Mouse (Mus musculus): ENCODE measurements at regions not wholly inside any gene's neighbourhood (a gene's known extent, or its start where the extent isn't known, plus 50 kb on each side); places are given as distances from the start of the nearest gene placed in this dataset.

GRCm38 (mm10) chr8:127909580-127909979 lies 448.8 kb upstream of the Nrp1 start:
- DNase-seq = no peak

- peak; percentile 95 for DNase-seq
Measured at GRCm38 (mm10) chr8:127914086-127914485, 444.3 kb upstream of the Nrp1 start.

- no peak for DNase-seq
Measured at GRCm38 (mm10) chr8:127914914-127915313, 443.5 kb upstream of the Nrp1 start.

GRCm38 (mm10) chr8:127915591-127916028 lies 442.8 kb upstream of the Nrp1 start:
- no peak for DNase-seq

- DNase-seq = no peak
Measured at GRCm38 (mm10) chr8:127921925-127922324, 436.5 kb upstream of the Nrp1 start.

- peak; percentile 57 for DNase-seq
Measured at GRCm38 (mm10) chr8:127923321-127923720, 435.1 kb upstream of the Nrp1 start.

GRCm38 (mm10) chr8:127932276-127932675 lies 426.1 kb upstream of the Nrp1 start:
- DNase-seq = no peak

GRCm38 (mm10) chr8:127936792-127937435 lies 421.5 kb upstream of the Nrp1 start:
- peak; percentile 22 for DNase-seq

GRCm38 (mm10) chr8:127939284-127939985 lies 419.0 kb upstream of the Nrp1 start:
- DNase-seq = no peak

- peak; percentile 84 for DNase-seq
Measured at GRCm38 (mm10) chr8:127939986-127940359, 418.4 kb upstream of the Nrp1 start.

GRCm38 (mm10) chr8:127942319-127942718 lies 416.1 kb upstream of the Nrp1 start:
- DNase-seq = no peak

GRCm38 (mm10) chr8:127944955-127945498 lies 413.4 kb upstream of the Nrp1 start:
- DNase-seq = no peak

- DNase-seq = no peak
Measured at GRCm38 (mm10) chr8:127957571-127957970, 400.8 kb upstream of the Nrp1 start.

GRCm38 (mm10) chr8:127958351-127959044 lies 399.9 kb upstream of the Nrp1 start:
- DNase-seq = no peak

- no peak for DNase-seq
Measured at GRCm38 (mm10) chr8:127962862-127963261, 395.5 kb upstream of the Nrp1 start.

GRCm38 (mm10) chr8:127963625-127964024 lies 394.8 kb upstream of the Nrp1 start:
- DNase-seq = no peak

GRCm38 (mm10) chr8:127964801-127965200 lies 393.6 kb upstream of the Nrp1 start:
- no peak for DNase-seq

GRCm38 (mm10) chr8:127965341-127965740 lies 393.1 kb upstream of the Nrp1 start:
- no peak for DNase-seq

GRCm38 (mm10) chr8:127968026-127968425 lies 390.4 kb upstream of the Nrp1 start:
- no peak for DNase-seq

GRCm38 (mm10) chr8:127973194-127973593 lies 385.2 kb upstream of the Nrp1 start:
- no peak for DNase-seq

GRCm38 (mm10) chr8:127977746-127978145 lies 380.7 kb upstream of the Nrp1 start:
- DNase-seq = no peak

- DNase-seq = peak; percentile 85
Measured at GRCm38 (mm10) chr8:127979180-127980030, 379.0 kb upstream of the Nrp1 start.

- DNase-seq = peak; percentile 93
Measured at GRCm38 (mm10) chr8:127982165-127982564, 376.2 kb upstream of the Nrp1 start.

Measured in heart, adult 11 months (tissue).